Mouse (Mus musculus) activated CD4-positive, CD25-positive, alpha-beta regulatory T cell, adult 4 months (primary cell): ENCODE results near the gene Slc24a4. TPM values are rescaled to one million over a fixed set of nuclear protein-coding genes. Genes with fewer than 3 reads are reported as not detected.
A peak's percentile ranks its signal among the peaks of the same experiment; 100 is the strongest.
"Not testable (repeated sequence)": the region's sequence is repeated elsewhere in the genome, so short reads cannot be mapped to it uniquely, and the experiment has no call there.

Experiments
- ATAC-seq: one replicate; pipeline ENCODE4 v1.8.0; 2017
- polyA plus RNA-seq, 2 experiments: library from polyadenylated mRNA; unstranded; fragments of 100-300 nt; shearing (Covaris generic); gene quantifications; one replicate each; pipeline ENCODE4 v1.2.1; 2017

Gene Slc24a4
- polyA plus RNA-seq, 2 experiments from 2014 or later, result not detected

DNA sequence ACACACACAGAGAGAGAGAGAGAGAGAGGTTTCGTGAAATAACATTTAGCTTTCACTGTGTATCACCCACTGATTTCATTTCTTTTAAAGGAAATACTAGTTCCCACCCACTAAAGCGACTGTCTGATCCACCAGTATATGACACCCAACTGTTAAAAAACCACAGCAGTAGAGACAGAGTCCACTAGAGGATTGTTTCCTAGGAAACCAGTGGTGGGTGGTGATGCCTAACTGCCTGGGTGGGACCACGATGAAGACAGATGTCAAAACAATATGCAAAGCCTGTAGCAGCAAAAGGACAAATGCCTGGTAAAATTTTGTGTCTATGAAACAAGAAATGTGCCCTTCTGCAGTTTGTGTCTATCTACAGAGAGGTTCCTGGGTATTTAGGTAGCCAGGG is 122.5 kb downstream of the Slc24a4 start:
- no peak for ATAC-seq

DNA sequence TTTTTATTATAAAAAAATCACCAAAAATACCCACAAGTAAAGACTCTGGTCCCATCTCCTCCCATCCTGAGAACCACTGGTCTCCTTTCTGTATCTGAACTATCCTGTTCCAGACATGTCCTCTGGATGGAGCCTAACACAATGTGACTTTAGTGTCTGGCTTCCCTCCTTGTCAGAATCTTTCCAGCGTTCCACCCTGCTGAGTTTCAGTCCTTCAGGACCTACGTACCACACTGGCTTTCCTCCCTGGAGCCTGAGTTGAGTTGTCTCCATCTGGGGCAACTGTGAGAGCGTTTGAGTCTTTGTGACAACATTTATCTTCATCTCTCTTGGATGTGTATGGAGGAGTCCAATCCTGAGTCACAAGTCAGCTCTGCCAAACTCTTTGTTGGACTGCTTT is 123.5 kb downstream of the Slc24a4 start:
- ATAC-seq, result no peak

DNA sequence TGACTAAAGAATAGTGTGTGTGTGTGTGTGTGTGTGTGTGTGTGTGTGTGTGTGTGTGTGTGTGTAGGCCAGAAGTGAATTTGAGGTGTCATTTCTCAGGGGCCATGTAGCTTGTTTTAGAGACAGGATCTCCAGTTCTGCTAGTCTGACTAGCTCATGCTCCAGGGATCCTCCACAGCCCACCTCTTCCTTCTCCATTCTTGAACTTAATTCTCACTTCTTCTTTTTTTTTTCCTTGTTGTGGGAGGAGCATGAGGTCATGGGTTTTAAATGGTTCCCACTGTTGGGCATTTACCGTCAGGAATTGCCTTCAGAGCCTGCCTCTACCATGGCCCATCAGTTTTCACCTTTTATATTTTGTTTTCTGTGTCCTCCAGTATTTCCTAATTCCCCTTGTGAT is 124.0 kb downstream of the Slc24a4 start:
- ATAC-seq, result no peak

DNA sequence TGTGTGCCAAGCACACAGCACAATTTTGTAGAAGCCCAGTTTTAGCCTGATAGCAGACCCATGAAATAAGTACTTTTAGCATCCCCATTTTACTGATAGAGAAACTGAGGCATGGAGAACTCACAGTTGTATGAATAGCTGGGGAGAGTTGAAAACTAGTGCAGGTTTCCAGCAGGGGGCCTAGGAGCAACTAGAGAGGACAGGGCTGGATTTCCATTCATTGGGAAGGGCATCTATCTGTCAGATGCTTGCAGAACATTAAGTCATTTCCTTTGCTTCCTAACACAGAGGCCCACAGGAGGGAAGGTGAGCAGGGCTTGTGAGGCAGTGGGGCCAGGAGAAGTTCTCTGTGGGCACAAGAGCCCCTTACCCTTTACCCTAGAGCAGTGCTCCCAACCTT is 126.5 kb downstream of the Slc24a4 start:
- ATAC-seq, result no peak

DNA sequence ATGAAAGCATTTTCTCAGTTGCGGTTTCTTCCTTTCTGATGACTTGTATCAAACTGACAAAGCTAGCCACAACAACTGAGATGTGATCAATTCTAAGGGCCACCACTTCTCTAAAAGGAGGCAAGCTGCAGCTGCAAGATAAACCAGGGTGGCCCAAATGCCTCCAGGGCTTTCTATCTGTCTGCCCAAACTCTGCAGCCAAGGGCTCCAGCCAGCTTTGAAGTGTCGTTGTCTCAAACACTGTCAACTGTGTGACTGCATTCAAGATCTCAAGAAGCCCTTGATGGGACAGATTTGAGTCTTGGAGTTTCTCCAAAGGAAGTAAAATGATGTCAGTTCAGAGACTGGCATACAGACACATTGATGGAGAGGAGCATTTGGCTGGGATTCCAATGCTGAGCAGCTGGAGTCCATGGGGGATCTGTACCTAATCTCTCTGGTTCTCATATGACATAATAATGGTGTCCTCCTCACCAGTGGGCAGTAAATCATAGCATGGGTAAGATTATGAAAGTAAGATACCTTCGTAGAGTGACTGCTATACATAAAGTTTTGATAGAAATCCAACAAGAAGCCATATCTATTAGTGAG is 130.1 kb downstream of the Slc24a4 start:
- ATAC-seq, result no peak

DNA sequence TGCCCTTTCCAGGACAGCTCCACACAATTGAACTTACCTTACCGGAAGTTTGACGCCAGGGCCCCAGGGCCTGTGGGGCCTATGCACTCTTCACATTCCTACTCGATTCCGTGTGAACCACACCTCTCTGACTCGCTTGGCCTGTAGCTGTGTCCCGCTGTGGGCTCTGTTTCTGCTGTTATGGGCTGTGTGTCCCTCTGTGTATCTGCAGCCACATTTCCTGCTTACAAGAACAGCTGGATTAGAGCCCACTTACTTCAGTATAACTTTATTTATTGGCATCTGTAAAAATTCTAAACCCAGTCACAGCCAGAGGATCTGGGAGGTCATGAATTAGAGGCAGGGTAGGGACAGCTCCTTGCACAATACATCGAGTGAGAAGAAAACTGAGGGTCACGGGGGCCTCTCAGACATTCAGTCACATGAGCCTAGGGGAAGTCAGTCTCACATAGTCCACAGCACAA is 133.4 kb downstream of the Slc24a4 start:
- ATAC-seq, result no peak

DNA sequence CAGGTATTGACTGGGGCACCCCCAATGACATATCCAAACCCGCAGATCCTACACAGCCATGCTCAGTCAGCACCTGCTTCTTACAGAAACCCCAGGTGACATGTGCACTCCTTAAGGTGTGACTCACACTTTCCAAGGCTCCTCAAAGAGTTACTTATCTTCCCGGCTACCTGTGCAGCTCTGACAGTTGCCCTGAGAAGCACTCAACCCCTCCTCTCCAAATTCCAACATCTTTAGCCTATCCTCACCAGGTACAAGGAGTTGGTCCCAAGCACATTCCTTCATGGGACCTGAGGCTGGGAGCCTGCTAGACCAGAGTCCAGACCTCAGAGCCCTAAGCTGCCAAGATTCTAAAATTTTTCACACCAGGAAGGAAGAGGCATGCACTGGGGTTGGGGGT is 134.3 kb downstream of the Slc24a4 start:
- ATAC-seq, result no peak

DNA sequence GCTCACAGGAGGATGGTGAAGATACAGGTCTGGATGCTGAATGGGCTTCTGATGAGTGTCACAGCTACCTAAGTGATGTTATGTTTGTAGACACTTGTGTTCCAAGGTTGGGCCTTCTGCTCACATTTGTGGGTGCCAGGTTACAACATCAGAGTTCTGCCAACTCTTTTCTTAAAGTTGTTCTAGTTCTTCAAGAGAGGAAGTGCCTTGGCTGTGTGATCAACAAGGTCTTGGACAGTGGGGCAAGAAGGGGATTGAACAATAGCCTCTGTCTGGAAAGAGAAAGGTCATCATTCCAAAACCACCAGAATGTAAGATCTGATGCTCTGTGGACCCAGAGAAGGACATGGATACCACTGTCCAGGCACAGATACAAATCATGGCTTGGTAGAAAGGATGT is 134.7 kb downstream of the Slc24a4 start:
- ATAC-seq, result no peak

DNA sequence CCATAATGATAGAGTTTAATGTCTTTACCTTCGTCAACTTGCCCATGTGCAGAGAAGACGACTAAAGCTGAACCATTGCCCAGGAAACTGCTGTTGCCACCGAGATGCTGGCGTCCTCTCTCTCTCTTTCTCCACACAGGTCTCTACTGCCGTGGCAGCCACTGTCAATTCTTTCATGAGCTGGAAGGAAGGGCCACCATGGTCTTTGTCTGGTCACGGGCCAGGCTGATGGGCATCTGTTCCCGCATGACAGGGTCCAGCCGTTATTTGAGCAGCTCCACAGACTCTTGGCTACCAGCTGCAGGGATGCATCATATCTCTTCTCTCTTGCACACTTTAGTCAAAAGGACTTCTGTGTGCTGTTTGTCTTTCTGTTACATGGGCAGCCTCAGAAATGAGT is 137.9 kb downstream of the Slc24a4 start:
- ATAC-seq, result no peak

DNA sequence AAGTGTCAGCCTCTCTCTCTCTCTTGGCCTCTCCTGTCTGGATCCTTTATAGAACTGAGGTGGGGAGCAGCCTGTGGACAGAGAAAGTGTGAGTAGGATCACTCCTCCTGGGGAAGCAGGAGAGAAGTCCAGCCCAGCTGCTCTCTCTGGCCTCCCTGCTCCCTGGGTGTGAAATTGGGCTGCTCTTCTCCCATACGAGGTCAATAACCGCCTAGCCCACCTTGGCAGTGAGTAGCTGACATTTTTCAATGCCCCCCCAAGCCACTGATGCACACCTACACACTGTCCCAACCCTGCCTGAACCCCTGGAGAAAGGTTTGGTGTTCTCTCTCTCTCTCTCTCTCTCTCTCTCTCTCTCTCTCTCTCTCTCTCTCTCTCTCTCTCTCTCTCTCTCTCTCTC is 140.6 kb downstream of the Slc24a4 start:
- ATAC-seq, result no peak

DNA sequence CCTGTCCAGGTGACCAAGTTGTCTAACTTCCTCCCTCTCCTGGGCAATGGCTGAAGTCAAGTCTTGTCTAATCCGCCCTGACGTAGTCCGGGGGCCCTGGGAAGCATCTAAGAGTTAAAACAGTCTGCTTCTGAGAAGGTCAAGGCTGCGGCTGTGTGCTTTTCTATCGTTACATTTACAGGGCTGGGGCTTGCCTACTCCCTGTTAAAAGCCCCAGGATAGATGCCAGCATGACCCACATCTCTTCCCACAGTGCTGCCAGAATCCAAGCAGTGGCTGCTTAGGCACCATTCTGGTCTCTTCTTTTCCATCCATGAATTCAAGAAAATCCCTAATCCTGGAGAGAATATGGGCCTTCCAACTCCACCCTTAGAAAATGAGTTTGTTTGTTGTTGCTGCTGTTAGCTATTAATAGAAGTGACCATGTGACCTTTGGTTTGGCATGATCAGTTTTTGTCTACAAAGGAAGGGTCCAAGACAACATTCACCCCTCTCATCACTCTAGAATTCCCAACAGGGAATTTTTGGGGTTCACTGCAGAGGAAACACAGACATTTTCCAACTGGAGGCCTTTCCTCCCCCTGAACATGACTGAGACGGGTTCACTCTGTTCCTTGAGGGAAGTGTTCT is 142.4 kb downstream of the Slc24a4 start:
- ATAC-seq, result no peak

DNA sequence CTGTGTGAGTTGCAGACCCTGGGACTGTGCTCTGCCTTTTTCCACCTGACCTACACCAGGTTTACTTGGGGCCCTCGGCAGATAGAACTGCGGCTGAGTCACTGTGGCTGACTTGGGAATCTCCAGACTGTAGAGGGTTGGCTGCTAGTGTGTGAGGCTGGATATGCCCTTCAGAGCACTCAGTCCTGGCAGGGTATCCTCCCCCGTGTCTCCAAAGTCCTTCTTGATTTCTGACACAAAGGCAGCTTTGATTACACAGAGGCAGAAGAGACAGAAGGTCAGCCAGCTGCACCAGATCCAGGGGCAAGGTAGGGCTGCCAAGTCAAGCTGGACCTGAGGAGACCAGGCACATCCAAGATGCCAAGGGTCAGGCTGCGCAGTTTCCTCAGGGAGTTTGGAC is 142.9 kb downstream of the Slc24a4 start:
- ATAC-seq, result no peak

DNA sequence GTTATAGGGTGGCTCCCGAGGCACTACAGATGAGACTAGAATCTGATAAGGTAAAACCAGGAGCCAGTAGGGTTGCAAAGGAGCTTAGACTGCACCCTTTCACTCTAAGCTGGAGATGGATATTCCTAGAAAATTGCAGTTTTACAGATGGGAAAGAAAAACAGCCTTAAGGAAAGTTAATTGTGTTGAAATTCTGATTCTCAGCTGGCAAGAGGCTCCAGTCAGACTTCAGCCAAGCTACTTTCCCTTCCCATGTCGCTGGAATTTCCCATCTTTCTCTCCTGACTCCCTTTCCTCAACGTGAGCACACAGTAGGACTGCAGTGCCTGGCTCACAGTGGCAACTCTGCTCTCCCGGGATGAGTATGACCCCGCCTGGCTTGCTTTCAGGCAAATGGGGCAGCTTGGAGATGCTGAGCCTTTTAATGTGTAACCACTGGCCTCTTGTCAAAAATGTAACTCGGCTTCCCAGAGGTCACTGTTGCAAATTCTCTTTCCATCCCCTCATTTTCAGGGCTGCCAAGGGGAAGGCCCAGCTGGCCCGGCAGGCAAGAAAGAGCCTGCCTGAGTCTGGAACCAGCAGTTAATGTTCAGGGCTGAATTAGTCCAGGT is 147.4 kb downstream of the Slc24a4 start:
- no peak for ATAC-seq

DNA sequence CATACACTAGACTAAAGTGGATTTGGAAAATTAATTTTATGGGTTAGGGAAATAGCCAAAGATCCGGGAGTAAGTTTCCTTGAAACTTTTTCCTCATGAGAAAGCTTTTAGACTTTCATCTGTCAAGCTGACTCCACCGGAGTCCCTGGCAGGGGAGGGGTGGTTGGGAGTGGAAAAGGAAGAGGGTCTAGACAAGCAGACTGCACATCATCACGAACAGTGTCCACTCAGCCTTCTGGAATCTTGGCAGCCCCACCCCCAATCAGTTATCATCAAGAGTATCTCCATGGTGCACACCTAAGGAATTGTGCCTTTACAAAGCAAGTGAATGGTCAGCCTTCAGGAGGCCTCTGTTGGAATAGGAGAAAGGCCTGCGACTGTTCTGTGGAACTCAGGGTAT is 151.8 kb downstream of the Slc24a4 start:
- not testable (repeated sequence) for ATAC-seq

DNA sequence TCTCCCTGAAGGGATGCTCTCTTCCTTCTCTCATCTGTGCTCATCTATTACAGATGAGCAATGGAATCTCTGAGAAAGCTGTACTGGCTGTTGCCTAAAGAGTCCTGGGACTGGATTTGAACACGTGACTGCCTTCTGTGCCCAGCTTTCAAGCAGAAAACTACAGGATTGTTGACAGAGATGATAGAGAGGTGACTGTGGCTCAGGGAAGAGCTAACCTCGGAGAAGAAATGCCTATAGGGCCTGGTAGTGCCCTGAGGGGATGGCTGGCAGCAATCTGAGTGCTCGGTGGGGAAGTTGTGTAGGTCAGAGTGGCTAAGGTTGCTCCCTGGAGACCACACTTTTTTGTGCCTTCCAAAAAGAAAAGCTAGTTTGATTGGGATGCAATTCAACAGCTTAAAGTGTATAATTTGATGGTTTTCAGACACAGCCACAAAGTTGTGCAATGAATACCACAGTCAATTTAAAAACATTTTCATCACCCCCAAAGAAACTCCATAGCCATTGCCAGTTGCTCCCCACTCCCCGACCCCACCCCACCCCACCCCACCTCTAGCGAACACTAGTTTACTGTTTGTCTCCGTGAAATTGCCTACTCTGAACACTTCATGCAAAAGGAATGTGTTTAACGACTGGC is 152.5 kb downstream of the Slc24a4 start:
- ATAC-seq, result no peak

DNA sequence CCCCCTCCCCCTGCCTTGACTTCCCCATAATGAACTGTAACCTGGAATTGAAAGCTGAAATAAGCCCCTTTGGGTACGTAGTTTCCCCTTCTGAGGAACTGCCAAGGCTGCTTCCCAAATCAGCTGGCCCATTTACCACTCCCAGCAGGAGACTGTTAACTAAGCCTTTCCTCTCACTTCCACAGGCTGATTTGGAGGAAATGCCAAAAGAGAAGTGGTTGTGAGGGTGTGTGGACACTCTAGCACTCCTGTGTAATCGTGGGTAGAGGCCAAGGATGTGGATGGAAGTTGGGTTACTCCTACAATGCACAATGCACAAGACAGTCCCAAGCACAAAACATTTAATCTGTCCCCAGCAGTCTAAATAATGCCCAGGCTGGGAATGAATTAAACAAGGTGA is 153.6 kb downstream of the Slc24a4 start:
- ATAC-seq, result no peak

DNA sequence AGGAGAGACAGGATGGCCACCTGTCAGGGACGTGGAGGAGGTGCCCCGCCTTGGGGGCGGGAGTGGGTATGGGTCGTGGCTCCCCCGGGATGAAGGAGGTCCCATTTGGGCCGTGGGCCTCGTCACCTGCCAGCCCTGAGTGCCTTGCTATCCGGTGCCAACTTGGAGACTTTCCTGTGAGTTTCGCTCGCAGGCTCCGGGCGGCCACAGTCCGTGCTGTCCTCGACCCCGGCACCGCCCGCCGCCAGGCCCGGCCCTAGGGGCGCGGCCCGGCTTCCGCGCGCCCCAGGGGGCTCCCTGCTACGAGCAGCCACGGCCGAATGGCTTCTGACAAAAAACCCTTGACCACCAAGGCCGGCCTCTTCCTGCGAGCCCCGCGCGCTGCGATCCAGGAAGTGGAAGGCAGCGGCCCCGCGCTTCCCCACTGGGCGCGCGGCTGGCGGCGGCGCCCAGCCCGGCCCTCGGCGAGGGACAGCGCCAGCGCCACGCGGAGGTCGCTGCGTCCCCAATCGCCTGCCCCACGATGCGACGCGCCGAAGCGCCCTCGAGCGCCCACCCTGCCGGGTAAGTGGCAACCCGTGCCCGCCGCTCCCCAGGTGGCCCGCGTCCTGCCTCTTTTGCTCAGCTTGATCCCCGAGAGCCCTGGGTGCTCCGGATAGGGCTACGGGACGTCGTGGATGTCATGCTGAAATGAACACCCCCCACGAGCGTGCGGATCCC is 154.4 kb downstream of the Slc24a4 start, which contains the start of gene Rin3:
Gene Rin3, plus strand, starts transcription at position 286 of the 720 bp plus-strand sequence.
- peak; percentile 68 for ATAC-seq

DNA sequence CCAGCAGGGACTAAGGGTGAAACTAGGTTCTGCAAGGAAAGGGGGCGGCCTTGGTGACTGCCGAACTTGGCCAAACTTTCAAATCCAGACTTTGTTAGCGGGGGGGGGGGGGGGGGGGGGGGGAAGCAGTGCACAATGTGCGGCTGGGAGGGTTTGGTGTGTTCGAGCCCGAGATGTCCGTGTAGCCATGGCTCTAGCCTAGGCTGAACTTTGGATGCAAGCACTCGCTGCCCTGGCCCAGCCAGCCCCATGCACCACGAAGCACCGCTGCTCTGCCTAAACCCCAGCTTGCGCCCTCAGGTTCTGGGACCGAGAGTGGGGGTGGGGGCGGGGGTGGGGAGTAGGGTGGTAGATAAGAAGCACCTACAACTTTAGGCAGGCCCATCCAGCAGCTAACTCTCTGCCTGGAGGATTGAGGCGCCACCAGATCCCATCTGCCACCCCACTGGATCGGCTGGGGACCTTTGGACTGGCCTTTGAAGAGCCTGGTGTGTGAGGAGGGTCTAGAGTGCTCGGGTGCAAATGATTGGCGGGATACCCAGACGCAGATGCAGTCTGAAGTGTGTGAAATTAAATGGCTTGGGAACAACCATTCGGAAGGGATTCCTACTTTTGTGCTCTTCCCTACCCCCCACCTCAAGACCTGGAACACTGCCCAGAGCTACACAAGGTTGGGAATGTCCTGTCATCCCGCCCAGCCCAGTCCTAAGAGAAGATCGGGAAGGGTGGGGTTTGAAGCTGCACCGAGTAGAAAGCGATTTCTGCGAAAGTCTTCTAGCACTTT is 155.1 kb downstream of the Slc24a4 start:
- no peak for ATAC-seq

DNA sequence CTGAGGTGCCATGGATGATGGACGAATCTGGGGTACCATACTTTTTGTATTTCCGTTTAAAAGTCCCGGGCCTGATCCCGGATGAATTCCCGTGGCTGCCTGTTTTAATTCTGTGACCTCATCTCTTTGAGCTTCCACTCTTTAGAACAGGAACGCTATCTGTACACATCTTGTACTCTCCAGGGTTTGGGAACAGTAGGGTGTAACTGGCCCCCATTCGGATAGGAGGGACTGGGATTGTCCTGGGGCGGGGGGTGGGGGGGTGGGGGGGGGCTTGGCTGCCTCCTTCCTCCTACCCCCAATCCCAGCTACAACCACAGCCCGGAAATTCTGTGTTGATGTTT is 155.7 kb downstream of the Slc24a4 start:
- ATAC-seq, result no peak

DNA sequence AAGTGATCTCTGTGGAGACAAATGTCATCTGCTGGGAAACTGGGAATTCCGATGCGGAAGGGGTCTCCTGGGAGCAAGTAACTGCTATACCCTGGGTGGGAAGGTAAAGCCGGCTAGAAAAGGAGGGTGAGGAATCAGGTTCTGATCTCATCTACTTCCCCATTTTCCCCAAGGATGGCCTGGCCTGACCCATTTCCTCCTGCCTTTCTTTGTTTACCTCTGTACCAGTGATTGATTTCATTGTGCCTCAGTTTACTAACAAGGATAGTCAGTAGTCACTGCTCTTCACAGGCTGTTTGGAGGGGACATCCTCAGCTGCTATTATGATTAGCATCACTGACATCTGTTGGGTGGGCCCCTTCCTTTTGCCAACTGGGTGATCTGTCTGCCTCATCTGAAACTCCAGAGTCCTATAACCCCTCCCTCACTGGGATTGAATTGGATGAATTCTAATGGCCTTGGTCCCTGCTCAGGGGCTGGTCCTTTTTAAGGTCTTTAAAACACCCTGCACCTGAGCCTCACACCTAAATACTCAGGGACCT is 156.2 kb downstream of the Slc24a4 start:
- ATAC-seq, result no peak

DNA sequence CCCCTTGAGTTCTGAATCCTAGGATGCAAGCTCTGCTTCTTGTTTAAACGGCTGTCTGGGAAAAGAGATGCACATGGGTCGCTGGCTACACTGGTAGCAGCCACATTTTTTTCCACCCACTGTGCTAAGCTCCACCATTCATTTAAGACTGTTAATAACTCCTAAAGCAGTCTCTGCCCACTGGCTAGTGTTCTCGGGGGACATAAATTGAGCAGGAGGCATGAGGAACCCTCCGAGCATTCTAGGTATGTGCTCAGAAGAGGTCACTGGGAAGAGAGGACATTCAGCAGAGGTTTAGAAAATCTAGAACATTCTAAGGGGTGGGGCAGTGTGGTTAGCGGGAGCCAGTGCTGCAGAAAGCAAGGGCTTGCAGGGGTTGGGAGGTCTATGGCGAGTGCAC is 156.8 kb downstream of the Slc24a4 start:
- no peak for ATAC-seq

DNA sequence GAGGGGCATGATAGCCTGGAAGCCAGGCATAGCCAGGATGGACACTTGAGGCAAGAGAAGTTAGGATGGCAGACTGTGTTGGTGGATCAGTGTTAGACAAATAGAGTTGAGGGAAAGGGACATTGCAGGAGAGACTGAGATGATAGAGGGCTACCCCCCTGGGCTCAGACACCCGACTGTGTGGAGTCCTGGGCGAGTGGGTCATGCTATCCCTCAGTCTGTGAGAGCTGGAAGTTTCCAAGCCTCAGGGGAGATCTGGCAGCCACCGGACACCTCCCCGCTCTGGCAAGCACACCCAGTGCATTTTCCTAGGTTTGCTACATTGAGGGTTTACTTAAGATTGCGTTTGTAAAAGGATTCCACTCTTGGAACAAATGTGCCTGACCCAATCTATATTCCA is 157.2 kb downstream of the Slc24a4 start:
- ATAC-seq, result no peak
